Mouse (Mus musculus): ENCODE measurements around the gene Gm20458. TPM values are rescaled to one million over a fixed set of nuclear protein-coding genes. Genes with fewer than 3 reads are reported as not detected.

The Gm20458 gene
- polyA plus RNA-seq, 1 experiment from 2014 or later = 11.0 TPM

GRCm38 (mm10) chr2:164425401-164425800 lies 35.4 kb upstream of the Gm20458 start:
- H3K9ac ChIP-seq = no peak overlapping the region
- H3K36me3 ChIP-seq = peaks cover 60% of the 10 kb centered on the region
- no peak for ATAC-seq (ENCODE audit: insufficient number of reproducible peaks, low FRiP score, low TSS enrichment, low read depth)
- H3K27ac ChIP-seq = no peak overlapping the region
- no peaks in the 10 kb centered on the region for H3K9me3 ChIP-seq
- WGBS = 62% methylated on average over 5 of the region's 5 CpGs
- H3K27me3 ChIP-seq = no peaks in the 10 kb centered on the region; the same call in 1 of the 2 replicates
- no peak overlapping the region for H3K4me2 ChIP-seq
- peaks cover 13% of the 10 kb centered on the region; the same call in 1 of the 2 replicates for H3K4me1 ChIP-seq
- H3K4me3 ChIP-seq = no peak overlapping the region

GRCm38 (mm10) chr2:164426121-164426520 lies 34.6 kb upstream of the Gm20458 start:
- H3K9ac ChIP-seq = no peak overlapping the region
- H3K4me2 ChIP-seq = no peak overlapping the region
- no peak for ATAC-seq (ENCODE audit: insufficient number of reproducible peaks, low FRiP score, low TSS enrichment, low read depth)
- peaks cover 60% of the 10 kb centered on the region for H3K36me3 ChIP-seq
- no peak overlapping the region for H3K4me3 ChIP-seq
- peaks cover 21% of the 10 kb centered on the region for H3K4me1 ChIP-seq
- WGBS = 35% methylated on average over 12 of the region's 12 CpGs
- no peak overlapping the region for H3K27ac ChIP-seq
- H3K9me3 ChIP-seq = no peaks in the 10 kb centered on the region
- no peaks in the 10 kb centered on the region; the same call in 1 of the 2 replicates for H3K27me3 ChIP-seq

GRCm38 (mm10) chr2:164426952-164427351 lies 33.8 kb upstream of the Gm20458 start:
- Histone ChIP-seq H3K4me3 (no peak overlapping the region), H3K27ac (no peak overlapping the region), H3K27me3 (no peaks in the 10 kb centered on the region; the same call in 1 of the 2 replicates), H3K9me3 (no peaks in the 10 kb centered on the region), H3K4me2 (no peak overlapping the region), H3K36me3 (peaks cover 60% of the 10 kb centered on the region), H3K4me1 (peaks cover 27% of the 10 kb centered on the region), H3K9ac (no peak overlapping the region)
- ATAC-seq (ENCODE audit: insufficient number of reproducible peaks, low FRiP score, low TSS enrichment, low read depth) = no peak
- WGBS = 88% methylated on average over 5 of the region's 5 CpGs

- H3K4me2 ChIP-seq = no peak overlapping the region
- no peak overlapping the region for H3K4me3 ChIP-seq
- H3K36me3 ChIP-seq = peaks cover 57% of the 10 kb centered on the region
- H3K4me1 ChIP-seq = peaks cover 31% of the 10 kb centered on the region
- H3K9ac ChIP-seq = no peak overlapping the region
- 43% methylated on average over 5 of the region's 5 CpGs for WGBS
- H3K9me3 ChIP-seq = no peaks in the 10 kb centered on the region
- no peak for ATAC-seq (ENCODE audit: insufficient number of reproducible peaks, low FRiP score, low TSS enrichment, low read depth)
- no peaks in the 10 kb centered on the region; the same call in 1 of the 2 replicates for H3K27me3 ChIP-seq
- no peak overlapping the region for H3K27ac ChIP-seq
Observed at GRCm38 (mm10) chr2:164428451-164428850, 32.3 kb upstream of the Gm20458 start.

- H3K27ac ChIP-seq = peak overlapping the region; percentile 2; the same call in 1 of the 2 replicates
Observed at GRCm38 (mm10) chr2:164429881-164430615, 30.7 kb upstream of the Gm20458 start.

GRCm38 (mm10) chr2:164430697-164431096 lies 30.1 kb upstream of the Gm20458 start:
- no peaks in the 10 kb centered on the region for H3K9me3 ChIP-seq
- ATAC-seq (ENCODE audit: insufficient number of reproducible peaks, low FRiP score, low TSS enrichment, low read depth) = no peak
- no peak overlapping the region for H3K4me2 ChIP-seq
- no peak overlapping the region for H3K9ac ChIP-seq
- peak overlapping the region; percentile 2 for H3K27ac ChIP-seq
- WGBS = 20% methylated on average over 7 of the region's 7 CpGs
- H3K27me3 ChIP-seq = no peaks in the 10 kb centered on the region; the same call in 1 of the 2 replicates
- no peak overlapping the region for H3K4me3 ChIP-seq
- peaks cover 41% of the 10 kb centered on the region for H3K36me3 ChIP-seq
- peaks cover 53% of the 10 kb centered on the region for H3K4me1 ChIP-seq

More at GRCm38 (mm10) chr2:164429881-164430615, 30.7 kb upstream of the Gm20458 start:
- peaks cover 47% of the 10 kb centered on the region for H3K4me1 ChIP-seq
- WGBS = 49% methylated on average over 15 of the region's 15 CpGs
- H3K9ac ChIP-seq = no peak overlapping the region
- ATAC-seq (ENCODE audit: insufficient number of reproducible peaks, low FRiP score, low TSS enrichment, low read depth) = no peak
- no peaks in the 10 kb centered on the region; the same call in 1 of the 2 replicates for H3K27me3 ChIP-seq
- H3K36me3 ChIP-seq = peaks cover 45% of the 10 kb centered on the region
- H3K9me3 ChIP-seq = no peaks in the 10 kb centered on the region
- no peak overlapping the region for H3K4me3 ChIP-seq
- no peak overlapping the region for H3K4me2 ChIP-seq

- peak overlapping the region; percentile 17; the same call in 1 of the 2 replicates for H3K4me2 ChIP-seq
- 50% methylated on average over 9 of the region's 9 CpGs for WGBS
- ATAC-seq (ENCODE audit: insufficient number of reproducible peaks, low FRiP score, low TSS enrichment, low read depth) = no peak
Observed at GRCm38 (mm10) chr2:164431676-164432465, 28.9 kb upstream of the Gm20458 start.

GRCm38 (mm10) chr2:164432541-164433191 lies 28.1 kb upstream of the Gm20458 start:
- ATAC-seq (ENCODE audit: insufficient number of reproducible peaks, low FRiP score, low TSS enrichment, low read depth) = peak; percentile 41; the same call in 1 of the 2 replicates
- Histone ChIP-seq H3K9me3 (no peaks in the 10 kb centered on the region), H3K4me2 (peak overlapping the region; percentile 17; the same call in 1 of the 2 replicates), H3K4me1 (peaks cover 72% of the 10 kb centered on the region), H3K4me3 (no peak overlapping the region), H3K27me3 (no peaks in the 10 kb centered on the region), H3K36me3 (peaks cover 21% of the 10 kb centered on the region), H3K27ac (peak overlapping the region; percentile 80), H3K9ac (no peak overlapping the region)
- 14% methylated on average over 22 of the region's 22 CpGs for WGBS

More at GRCm38 (mm10) chr2:164431676-164432465, 28.9 kb upstream of the Gm20458 start:
- Histone ChIP-seq H3K9me3 (no peaks in the 10 kb centered on the region), H3K4me1 (peaks cover 65% of the 10 kb centered on the region), H3K4me3 (no peak overlapping the region), H3K27ac (peak overlapping the region; percentile 80), H3K27me3 (no peaks in the 10 kb centered on the region), H3K9ac (no peak overlapping the region), H3K36me3 (peaks cover 29% of the 10 kb centered on the region)

- Histone ChIP-seq H3K4me2 (0 out of 2 replicates have a peak overlapping the region, but pooled peaks have one; percentile 17), H3K9me3 (no peaks in the 10 kb centered on the region), H3K27ac (peak overlapping the region; percentile 80), H3K4me1 (peaks cover 77% of the 10 kb centered on the region), H3K27me3 (no peaks in the 10 kb centered on the region), H3K4me3 (no peak overlapping the region), H3K9ac (no peak overlapping the region), H3K36me3 (peaks cover 14% of the 10 kb centered on the region)
- WGBS = 59% methylated on average over 9 of the region's 9 CpGs
- 0 out of 2 replicates have a peak, but pooled peaks have one; percentile 11 for ATAC-seq (ENCODE audit: insufficient number of reproducible peaks, low FRiP score, low TSS enrichment, low read depth)
Observed at GRCm38 (mm10) chr2:164433278-164433895, 27.4 kb upstream of the Gm20458 start.

- no peaks in the 10 kb centered on the region for H3K9me3 ChIP-seq
- ATAC-seq (ENCODE audit: insufficient number of reproducible peaks, low FRiP score, low TSS enrichment, low read depth) = no peak
- H3K4me2 ChIP-seq = no peak overlapping the region
- H3K36me3 ChIP-seq = peaks cover 1% of the 10 kb centered on the region; the same call in 1 of the 2 replicates
- no peak overlapping the region for H3K4me3 ChIP-seq
- H3K4me1 ChIP-seq = peaks cover 90% of the 10 kb centered on the region
- no peak overlapping the region for H3K27ac ChIP-seq
- no peak overlapping the region for H3K9ac ChIP-seq
- 51% methylated on average over 3 of the region's 3 CpGs for WGBS
- no peaks in the 10 kb centered on the region for H3K27me3 ChIP-seq
Observed at GRCm38 (mm10) chr2:164434681-164435080, 26.1 kb upstream of the Gm20458 start.
